Mouse (Mus musculus) cerebellum, postnatal 14 days (tissue): ENCODE measurements at regions not wholly inside any gene's neighbourhood (a gene's known extent, or its start where the extent isn't known, plus 50 kb on each side); places are given as distances from the start of the nearest gene placed in this dataset.
"Not testable (repeated sequence)": the region's sequence is repeated elsewhere in the genome, so short reads cannot be mapped to it uniquely, and the experiment has no call there.

Experiments
- DNase-seq, 2 experiments: peaks; one replicate each; pipeline ENCODE4 v3.0.0; 2021; ENCODE audit warnings: mixed read lengths in 2 of 2

GRCm38 (mm10) chr2:149283274-149283673 lies 121.6 kb upstream of the Cst10 start:
- DNase-seq: no peak

DNA sequence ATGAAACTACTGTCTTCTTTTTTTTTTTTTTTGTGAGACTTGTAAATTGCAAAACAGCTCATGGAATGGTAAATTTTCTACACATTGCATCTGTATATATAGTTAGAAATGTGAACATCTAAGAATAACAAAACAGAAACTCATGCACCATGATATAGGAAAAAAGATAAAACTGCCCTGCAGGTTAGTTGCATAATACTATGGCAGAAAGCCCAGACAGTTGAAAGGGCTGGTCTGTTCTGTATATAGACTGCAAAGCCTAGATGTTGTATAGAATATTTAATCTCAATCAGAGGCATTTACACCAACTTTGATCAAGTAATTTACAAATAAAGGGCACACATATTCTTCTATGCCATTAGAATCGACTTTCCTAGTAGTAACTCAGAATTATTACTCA lies 120.7 kb upstream of the Cst10 start:
- DNase-seq: no peak

- DNase-seq: not testable (repeated sequence)
These were observed 107.9 kb upstream of the Cst10 start for GRCm38 (mm10) chr2:149296936-149297335.

DNA sequence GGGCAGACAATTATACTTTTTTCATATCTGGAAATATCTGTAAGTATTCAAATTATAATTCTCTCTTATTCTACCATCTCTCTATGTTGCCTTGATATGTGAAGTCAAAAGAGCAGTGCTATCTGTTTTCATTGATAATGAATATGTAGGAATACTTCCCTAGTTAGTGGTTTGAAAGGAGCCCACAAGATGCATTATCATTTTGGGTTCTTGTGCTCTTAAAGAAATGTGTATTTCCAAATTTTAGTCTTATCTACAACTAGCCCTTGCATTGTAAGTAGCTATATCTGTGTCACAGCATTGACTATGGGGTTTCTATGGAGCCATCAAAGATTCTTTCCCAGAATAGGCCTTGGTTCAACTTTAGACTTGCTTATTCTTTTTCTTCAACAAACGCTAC lies 99.3 kb upstream of the Cst10 start:
- DNase-seq: no peak

DNA sequence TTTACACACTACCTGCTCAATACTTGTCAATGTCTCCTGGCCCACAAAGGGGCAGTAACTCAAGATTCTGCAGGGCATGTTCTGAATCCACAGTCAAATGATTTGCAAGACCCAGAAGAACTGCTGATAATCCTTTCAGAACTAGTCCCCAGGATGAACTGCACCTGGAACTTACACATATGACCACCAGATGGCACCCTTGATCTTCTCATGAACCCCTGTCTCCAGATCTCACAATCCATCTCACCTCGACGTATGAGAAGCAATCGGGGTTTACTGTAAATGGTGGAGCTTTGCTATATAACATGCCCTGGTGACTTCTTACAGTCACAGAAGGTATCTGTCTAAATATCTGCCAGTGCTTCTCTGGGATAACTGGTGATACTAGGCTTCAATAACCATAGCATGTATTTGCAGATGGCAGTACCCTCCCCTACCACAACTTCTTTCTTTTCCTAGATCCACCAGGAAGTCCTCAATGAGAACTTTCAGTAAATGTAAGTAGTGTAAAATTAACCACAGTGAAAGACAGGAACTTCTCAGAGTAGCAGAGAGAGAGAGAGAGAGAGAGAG lies 54.5 kb upstream of the Cst10 start:
- DNase-seq: peak; percentile 62 to 65
